Mouse (Mus musculus): ENCODE data around the gene Nr4a1.

Gene Nr4a1

DNA sequence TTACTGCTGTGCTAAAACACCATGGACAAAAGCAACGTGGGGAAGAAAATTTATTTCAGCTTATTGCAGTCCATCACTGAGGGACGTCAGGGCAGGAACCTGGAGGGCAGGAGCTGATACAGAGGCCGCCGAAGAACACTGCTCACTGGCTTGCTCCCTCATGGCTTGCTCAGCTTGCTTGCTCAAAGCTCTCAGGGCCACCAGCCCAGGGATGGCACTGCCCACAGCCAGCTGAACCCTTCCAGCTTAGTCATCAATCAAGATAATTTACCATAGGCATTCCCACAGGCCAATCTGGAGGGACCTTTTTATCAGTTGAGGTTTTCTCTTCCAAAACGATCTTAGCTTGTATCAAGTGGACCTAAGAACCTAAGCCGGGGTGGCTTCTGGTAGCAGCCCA is 57.9 kb downstream of the Nr4a1 start:
- DNase-seq (ENCODE audit: extremely low spot score): no peak

GRCm38 (mm10) chr15:101315378-101315777 is 61.3 kb downstream of the Nr4a1 start:
- no peak for DNase-seq (ENCODE audit: extremely low spot score)

DNA sequence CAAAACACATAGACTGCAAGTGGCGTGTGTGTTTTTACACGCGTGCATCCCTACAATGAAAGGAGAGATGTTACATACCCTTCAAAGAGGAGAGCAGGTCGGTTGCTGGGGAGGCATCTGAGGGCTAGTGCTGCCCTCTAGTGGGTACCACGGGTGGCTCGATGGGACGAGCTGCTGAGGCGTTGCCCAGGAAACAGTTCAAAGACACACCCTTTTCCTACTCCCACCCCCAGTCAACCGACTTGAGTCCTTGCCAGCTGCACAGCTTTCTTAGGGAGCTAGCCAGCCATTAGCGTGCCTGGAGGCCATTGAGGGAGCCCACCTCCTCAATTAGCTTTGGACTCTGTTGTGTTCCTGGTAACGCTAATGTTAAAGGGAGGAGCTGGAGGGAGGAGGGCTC is 61.8 kb downstream of the Nr4a1 start:
- peak; percentile 86 for DNase-seq (ENCODE audit: extremely low spot score)

GRCm38 (mm10) chr15:101316279-101316912 is 62.3 kb downstream of the Nr4a1 start:
- no peak for DNase-seq (ENCODE audit: extremely low spot score)

DNA sequence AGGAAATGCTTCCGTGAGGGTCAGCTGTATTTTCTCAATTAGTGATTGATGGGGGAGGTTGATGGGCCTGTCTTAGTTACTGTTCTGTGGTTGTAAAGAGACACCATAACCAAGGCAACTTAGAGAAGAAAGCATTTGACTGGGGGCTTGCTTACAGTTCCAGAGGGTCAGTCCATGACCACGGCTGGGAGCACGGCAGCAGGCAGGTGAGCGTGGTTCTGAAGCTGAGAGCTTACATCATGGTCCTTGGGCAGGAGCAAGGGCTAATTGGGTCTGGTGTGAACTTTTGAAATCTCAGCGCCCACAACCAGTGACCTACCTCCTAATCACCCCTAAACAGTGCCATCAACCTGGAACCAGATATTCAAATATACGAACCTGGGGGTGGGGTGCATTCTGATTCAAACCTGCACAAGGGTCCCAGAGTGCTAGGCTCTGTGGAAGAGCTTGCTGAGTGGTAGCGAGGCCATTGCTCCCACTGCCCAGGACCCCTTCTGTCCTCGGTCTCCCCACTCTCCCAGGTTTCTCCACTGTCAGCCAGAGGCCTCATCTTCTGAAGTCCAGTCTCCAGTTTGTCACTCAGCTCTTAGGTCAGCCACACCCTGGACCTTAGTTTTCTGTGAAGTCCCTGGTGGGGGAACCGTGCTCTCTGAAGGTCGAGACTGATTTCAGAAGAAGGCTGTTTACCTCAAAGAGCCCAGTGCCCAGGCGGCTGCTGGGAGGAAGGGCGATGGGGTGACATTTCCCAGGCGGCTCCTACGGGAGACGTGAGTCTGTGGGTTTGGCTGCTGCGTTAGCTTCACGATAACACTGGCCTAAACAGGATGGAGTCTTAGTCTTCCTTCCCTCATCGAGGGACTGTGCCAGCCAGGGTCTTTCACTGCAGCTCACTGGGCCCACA is 63.1 kb downstream of the Nr4a1 start:
- no peak for DNase-seq (ENCODE audit: extremely low spot score)

DNA sequence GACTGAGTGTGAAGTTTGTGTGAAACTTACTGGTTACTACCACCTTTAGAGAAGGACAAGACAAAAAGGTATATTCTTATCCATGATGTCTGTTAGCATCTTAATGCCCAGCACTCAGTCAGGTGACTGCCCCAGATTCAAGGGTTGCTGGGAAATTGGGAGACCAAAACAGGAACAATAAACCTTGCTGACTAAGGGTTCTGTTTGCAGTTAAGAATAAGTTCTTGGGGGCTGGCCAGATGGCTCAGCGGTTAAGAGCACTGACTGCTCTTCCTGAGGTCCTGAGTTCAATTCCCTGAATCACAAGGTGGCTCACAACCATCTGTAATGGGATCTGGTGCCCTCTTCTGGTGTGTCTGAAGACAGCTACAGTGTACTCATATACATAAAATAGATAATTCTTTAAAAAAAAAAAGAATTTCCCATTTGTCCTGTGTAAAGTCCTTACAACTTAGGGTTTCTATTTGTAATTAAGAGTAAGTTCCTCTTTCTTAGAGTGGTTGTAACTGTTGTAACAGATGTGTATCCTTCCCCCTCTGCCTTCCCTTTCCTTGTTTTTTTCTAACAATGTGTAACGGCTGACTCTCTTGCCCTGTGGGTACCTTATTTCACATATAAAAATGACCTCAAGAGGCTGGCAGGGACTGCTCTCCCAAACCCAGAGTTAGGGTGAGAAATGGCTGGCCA is 63.9 kb downstream of the Nr4a1 start:
- no peak for DNase-seq (ENCODE audit: extremely low spot score)

GRCm38 (mm10) chr15:101318889-101319765 is 65.1 kb downstream of the Nr4a1 start:
- DNase-seq (ENCODE audit: extremely low spot score): no peak

- DNase-seq (ENCODE audit: extremely low spot score): no peak
Observed at GRCm38 (mm10) chr15:101320010-101320617, 66.0 kb downstream of the Nr4a1 start.

- DNase-seq (ENCODE audit: extremely low spot score): no peak
Observed at GRCm38 (mm10) chr15:101320618-101321041, 66.6 kb downstream of the Nr4a1 start.

GRCm38 (mm10) chr15:101321126-101321525 is 67.1 kb downstream of the Nr4a1 start:
- no peak for DNase-seq (ENCODE audit: extremely low spot score)

GRCm38 (mm10) chr15:101322106-101322505 is 68.0 kb downstream of the Nr4a1 start:
- DNase-seq (ENCODE audit: extremely low spot score): no peak

DNA sequence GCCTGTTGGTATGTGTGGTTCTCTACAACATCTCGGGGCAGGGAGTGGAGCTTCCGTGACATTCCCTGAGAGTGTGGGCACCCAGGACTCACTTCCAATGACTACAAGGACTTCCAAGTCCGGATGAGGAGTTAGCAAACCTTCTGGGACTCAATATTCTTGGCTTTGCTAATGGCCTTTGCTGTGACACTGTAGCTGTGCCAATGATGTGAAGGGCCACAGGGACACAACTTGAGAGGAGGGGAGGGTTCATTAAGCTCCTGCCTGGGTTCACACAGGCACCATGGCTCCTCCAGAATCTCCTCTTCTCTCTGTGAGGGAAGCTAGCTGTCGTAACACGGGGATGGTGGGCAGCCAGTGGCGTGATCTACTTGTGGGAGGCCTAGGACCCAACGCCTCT is 68.6 kb downstream of the Nr4a1 start:
- no peak for DNase-seq (ENCODE audit: extremely low spot score)

DNA sequence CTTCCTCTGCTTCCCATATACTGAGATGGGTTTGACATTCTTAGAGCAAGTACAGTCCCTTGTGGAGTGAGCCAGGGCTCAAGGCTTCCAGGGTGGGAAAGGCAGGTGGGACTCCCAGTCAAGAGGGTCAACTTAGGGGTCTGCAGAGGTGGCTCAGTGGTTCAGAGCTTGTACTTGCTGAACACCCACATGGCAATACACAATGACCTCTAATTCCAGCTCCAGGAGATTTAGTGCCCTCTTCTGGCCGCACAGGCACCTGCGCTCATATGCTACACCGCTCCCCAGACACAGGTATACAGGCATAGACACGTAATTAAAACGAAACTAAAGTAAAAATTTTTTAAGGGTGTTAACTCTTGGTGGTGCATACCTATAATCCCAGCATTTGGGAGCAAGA is 69.4 kb downstream of the Nr4a1 start:
- no peak for DNase-seq (ENCODE audit: extremely low spot score)

All from embryo, embryonic 9.5 days (tissue).